Mouse (Mus musculus) ES-Bruce4 (cell line): ENCODE data around the gene Slc4a3.

Experiments
- CTCF ChIP-seq: IDR thresholded peaks from one replicate; pipeline ENCODE4 v1.8.1; 2011; ENCODE audit warnings: low read depth, low read length
- EP300 ChIP-seq: IDR thresholded peaks from 2 replicates; pipeline ENCODE4 v1.6.1; 2011; ENCODE audit warnings: low read depth, low read length; ENCODE audit not compliant: insufficient read depth
- POLR2A ChIP-seq: IDR thresholded peaks from one replicate; pipeline ENCODE4 v1.8.1; 2011; ENCODE audit warnings: low read length; ENCODE audit not compliant: insufficient read depth

GRCm38 (mm10) chr1:75594836-75595235 is 48.8 kb downstream of the Slc4a3 start:
- TF ChIP-seq CTCF (no peak), POLR2A (no peak), EP300 (no peak)
